Mouse (Mus musculus) CH12.LX (cell line): ENCODE results near the gene Traf3. TPM values are rescaled to one million over a fixed set of nuclear protein-coding genes. Genes with fewer than 3 reads are reported as not detected.
A peak's percentile ranks its signal among the peaks of the same experiment; 100 is the strongest.

Experiments
- DNase-seq: peaks from one replicate; pipeline ENCODE4 v3.0.0-alpha.2; 2013; ENCODE audit errors: extremely low read depth
- H3K27ac ChIP-seq: 2 replicates; pipeline ENCODE4 v1.5.1; 2012; ENCODE audit warnings: low read depth, mild to moderate bottlenecking, control low read depth, moderate library complexity; ENCODE audit not compliant: insufficient read depth
- H3K27me3 ChIP-seq: replicated peaks from 2 replicates; pipeline ENCODE3; 2012; ENCODE audit warnings: inconsistent platforms
- H3K36me3 ChIP-seq, 2 experiments: replicated peaks in 1 of 2; 2 replicates each; pipeline versions ENCODE3 to v1.6.1; 2012; ENCODE audit warnings: inconsistent platforms in 1 of 2, low read length in 1 of 2, mild to moderate bottlenecking in 1 of 2, mixed read lengths in 1 of 2, moderate library complexity in 1 of 2; ENCODE audit not compliant: control insufficient read depth in 1 of 2, insufficient read depth in 1 of 2
- H3K4me1 ChIP-seq, 2 experiments: 2 replicates each; pipeline ENCODE4 v1.6.1; 2012; ENCODE audit warnings: inconsistent platforms in 1 of 2, moderate library complexity in 1 of 2; ENCODE audit not compliant: insufficient read depth in 2 of 2, control insufficient read depth in 1 of 2
- H3K4me2 ChIP-seq: 2 replicates; pipeline ENCODE4 v1.6.1; 2012; ENCODE audit warnings: low read depth, mild to moderate bottlenecking, control low read depth; ENCODE audit not compliant: poor library complexity, insufficient read depth, severe bottlenecking
- H3K4me3 ChIP-seq, 3 experiments: fragments of 150-350 bp in 1 of 3; sonication (generic) in 1 of 3; replicated peaks in 1 of 3; 2 replicates each; pipeline versions ENCODE3 to v1.5.1; 2011 to 2012; ENCODE audit warnings: low read depth in 2 of 3, low read length in 2 of 3, mild to moderate bottlenecking in 2 of 3, moderate library complexity in 2 of 3, control low read depth in 1 of 3, improper control_type of control experiment in 1 of 3, inconsistent platforms in 1 of 3, mixed read lengths in 1 of 3; ENCODE audit not compliant: poor library complexity in 1 of 3
- H3K79me2 ChIP-seq: replicated peaks from 2 replicates; pipeline ENCODE4 v1.6.1; 2012; ENCODE audit warnings: mild to moderate bottlenecking, moderate library complexity; ENCODE audit not compliant: control insufficient read depth, poor library complexity, insufficient read depth, severe bottlenecking; ENCODE audit errors: extremely low read depth
- H3K9ac ChIP-seq: 2 replicates; pipeline ENCODE4 v1.6.1; 2012; ENCODE audit warnings: low read depth, mild to moderate bottlenecking, control low read depth, moderate library complexity; ENCODE audit not compliant: insufficient read depth
- H3K9me3 ChIP-seq: replicated peaks from 2 replicates; pipeline ENCODE3; 2012; ENCODE audit warnings: low read length, inconsistent platforms, mixed read lengths
- CTCF ChIP-seq, 2 experiments: IDR thresholded peaks in 1 of 2; conservative IDR thresholded peaks in 1 of 2; 2 replicates each; pipeline ENCODE4 v1.5.1; 2011 to 2012; ENCODE audit warnings: low read depth in 2 of 2, low read length in 2 of 2, improper control_type of control experiment in 1 of 2, inconsistent platforms in 1 of 2, mild to moderate bottlenecking in 1 of 2, moderate library complexity in 1 of 2
- GABPA ChIP-seq: IDR thresholded peaks from 2 replicates; pipeline ENCODE4 v1.6.1; 2012; ENCODE audit warnings: low read depth, low read length, improper control_type of control experiment, inconsistent platforms; ENCODE audit not compliant: insufficient replicate concordance
- JUND ChIP-seq: conservative IDR thresholded peaks from 2 replicates; pipeline ENCODE4 v1.6.1; 2011; ENCODE audit warnings: low read depth, low read length, improper control_type of control experiment
- KAT2A ChIP-seq: IDR thresholded peaks from 2 replicates; pipeline ENCODE4 v1.6.1; 2012; ENCODE audit warnings: low read length, improper control_type of control experiment, inconsistent platforms; ENCODE audit not compliant: insufficient replicate concordance
- NELFE ChIP-seq: IDR thresholded peaks from 2 replicates; pipeline ENCODE4 v1.6.1; 2011; ENCODE audit warnings: low read depth, low read length, improper control_type of control experiment
- NRF1 ChIP-seq: IDR thresholded peaks from 2 replicates; pipeline ENCODE4 v1.6.1; 2014; ENCODE audit warnings: low read depth, mild to moderate bottlenecking, inconsistent platforms, low read length, improper control_type of control experiment, moderate library complexity
- POLR2A ChIP-seq: IDR thresholded peaks from 2 replicates; pipeline ENCODE4 v1.6.1; 2011; ENCODE audit warnings: low read depth, mild to moderate bottlenecking, improper control_type of control experiment, low read length
- POLR2AphosphoS2 ChIP-seq: IDR thresholded peaks from 2 replicates; pipeline ENCODE4 v1.6.1; 2011; ENCODE audit warnings: low read depth, low read length, improper control_type of control experiment
- RAD21 ChIP-seq: IDR thresholded peaks from 2 replicates; pipeline ENCODE4 v1.6.1; 2011; ENCODE audit warnings: low read depth, mild to moderate bottlenecking, low read length, improper control_type of control experiment, moderate library complexity
- SMC3 ChIP-seq: IDR thresholded peaks from 2 replicates; pipeline ENCODE4 v1.6.1; 2011; ENCODE audit warnings: low read depth, low read length, improper control_type of control experiment
- TCF12 ChIP-seq: IDR thresholded peaks from 2 replicates; pipeline ENCODE4 v1.6.1; 2014; ENCODE audit warnings: low read depth, mild to moderate bottlenecking, inconsistent platforms, low read length, improper control_type of control experiment
- dilution Hi-C: fragments of 300-500 bp; cut with MboI; formaldehyde crosslinking; loops from 2 replicates; pipeline ENCODE4 v1.14.3; 2020; ENCODE audit warnings: low sequenced_read_pairs; ENCODE audit not compliant: extremely low pct_unique_long_range_greater_than_20kb, extremely low pct_ligation_motif_present
- in situ Hi-C: fragments of 300-500 bp; cut with MboI; formaldehyde crosslinking; loops from 3 replicates; pipeline ENCODE4 v1.14.3; 2019; ENCODE audit warnings: low sequenced_read_pairs, low pct_ligation_motif_present, low pct_unique_long_range_greater_than_20kb, mixed read lengths
- polyA plus RNA-seq: library from polyadenylated mRNA; unstranded; fragments of >175 nt; gene quantifications from 2 replicates; pipeline ENCODE4 v1.2.1, GENCODE M21; 2012; ENCODE audit warnings: low read depth; ENCODE audit not compliant: insufficient read length
- total RNA-seq, 2 experiments: library from RNA; depleted of rRNA; stranded (reverse); fragments of 300-350 nt in 1 of 2; fragments of >200 nt in 1 of 2; gene quantifications; 2 replicates each; pipeline ENCODE4 v1.2.3; 2012 to 2014

The Traf3 gene
- total and polyA plus RNA-seq, 3 experiments = 10.9 to 33.1 (median 17.5) TPM

- no peak overlapping the region for H3K9ac ChIP-seq
These were observed 31.1 kb upstream of the Traf3 start for GRCm38 (mm10) chr12:111134791-111135733.

DNA sequence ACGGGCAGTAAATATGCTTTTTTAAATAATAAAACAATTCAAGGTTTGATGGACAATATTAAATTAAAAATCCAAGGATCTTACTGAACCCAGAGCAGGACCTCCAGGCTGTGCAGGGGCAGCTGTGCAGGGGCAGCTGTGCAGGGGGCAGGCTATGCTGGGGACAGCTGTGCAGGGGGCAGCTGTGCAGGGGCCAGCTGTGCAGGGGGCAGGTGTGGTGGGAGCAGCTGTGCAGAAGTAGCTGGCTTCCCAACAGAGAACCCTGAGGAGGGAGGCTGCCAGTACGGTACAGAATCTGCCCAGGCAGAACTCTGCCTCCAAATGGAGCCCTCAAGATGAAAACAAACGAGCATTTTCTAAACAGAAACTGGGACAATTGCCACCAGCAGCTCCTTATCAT lies 30.2 kb upstream of the Traf3 start:
- Histone ChIP-seq H3K36me3 (no peaks in the 10 kb centered on the region), H3K4me2 (no peak overlapping the region), H3K9me3 (peaks cover 7% of the 10 kb centered on the region), H3K79me2 (no peaks in the 10 kb centered on the region), H3K9ac (no peak overlapping the region), H3K4me1 (peaks cover 0 to 10% of the 10 kb centered on the region in 2 experiments; a peak in 1 of 4 replicates), H3K27ac (no peak overlapping the region), H3K27me3 (no peaks in the 10 kb centered on the region), H3K4me3 (no peak overlapping the region)
- in situ Hi-C loops = loop anchor here (5.0 to 10.0 kb wide), 2 partner anchors 39 to 201 kb away; no protein-coding TSS in a partner anchor
- no peak for DNase-seq
- dilution Hi-C loops = no loop called here
- TF ChIP-seq TCF12 (peak; percentile 45; the same call in 1 of the 2 replicates), GABPA (no peak)

More at GRCm38 (mm10) chr12:111134791-111135733, 31.1 kb upstream of the Traf3 start:
- Histone ChIP-seq H3K79me2 (no peaks in the 10 kb centered on the region), H3K4me3 (no peak overlapping the region), H3K4me2 (no peak overlapping the region), H3K27ac (no peak overlapping the region), H3K9me3 (peaks cover 7% of the 10 kb centered on the region), H3K36me3 (no peaks in the 10 kb centered on the region), H3K4me1 (peaks cover 0 to 10% of the 10 kb centered on the region in 2 experiments; a peak in 1 of 4 replicates), H3K27me3 (no peaks in the 10 kb centered on the region)
- no peak for DNase-seq
- in situ Hi-C loops (loop anchor here (5.0 to 10.0 kb wide), 2 partner anchors 38 to 200 kb away; no protein-coding TSS in a partner anchor), dilution Hi-C loops (no loop called here)
- TF ChIP-seq POLR2A (no peak), KAT2A (no peak), POLR2AphosphoS2 (no peak), NELFE (no peak)

DNA sequence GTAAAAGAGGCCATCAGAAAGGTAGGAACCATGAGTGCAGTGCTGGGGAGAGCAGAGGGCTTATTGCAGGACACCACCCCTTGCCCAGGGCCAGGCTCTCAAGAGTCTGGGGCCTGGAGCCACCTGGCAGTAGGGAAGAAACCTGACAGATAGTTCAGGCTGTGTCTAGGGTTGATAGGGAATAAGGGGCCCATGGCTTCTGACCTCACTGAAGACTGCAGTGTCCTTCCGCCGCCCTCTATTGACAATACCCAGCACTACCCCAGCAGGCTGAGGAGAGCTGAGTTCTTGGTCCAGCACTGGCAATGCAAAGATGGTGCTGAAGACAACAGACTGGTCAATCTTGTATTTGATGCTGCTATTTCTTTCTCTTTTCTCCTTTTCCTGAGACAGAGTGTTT lies 29.1 kb upstream of the Traf3 start:
- in situ Hi-C loops (loop anchor here (5.0 to 10.0 kb wide), 2 partner anchors 40 to 202 kb away; no protein-coding TSS in a partner anchor), dilution Hi-C loops (no loop called here)
- Histone ChIP-seq H3K9me3 (peaks cover 7% of the 10 kb centered on the region), H3K4me3 (no peak overlapping the region), H3K4me1 (peaks cover 0 to 10% of the 10 kb centered on the region in 2 experiments; a peak in 1 of 4 replicates), H3K4me2 (no peak overlapping the region), H3K36me3 (no peaks in the 10 kb centered on the region), H3K9ac (no peak overlapping the region), H3K27ac (no peak overlapping the region), H3K27me3 (no peaks in the 10 kb centered on the region), H3K79me2 (no peaks in the 10 kb centered on the region)
- peak; percentile 27 for DNase-seq
- peak; percentile 33 to 73; a peak in 3 of 4 replicates for TF ChIP-seq CTCF (conservative IDR thresholded peaks at IDR 0.05 in 1 of 2, IDR thresholded peaks at IDR 0.05 in 1 of 2; ENCODE audit: low read depth in 2 of 2, low read length in 2 of 2)
- peak; percentile 55 for TF ChIP-seq SMC3
- no peak for TF ChIP-seq NRF1
- TF ChIP-seq JUND = no peak
- TF ChIP-seq RAD21 = peak; percentile 71
